Mouse (Mus musculus): ENCODE data around the gene Rpn1.
"Not testable (repeated sequence)": the region's sequence is repeated elsewhere in the genome, so short reads cannot be mapped to it uniquely, and the experiment has no call there.

The Rpn1 gene

GRCm38 (mm10) chr6:88119309-88119708, 35.0 kb downstream of the Rpn1 start:
- no peak for DNase-seq (ENCODE audit: low read depth, low spot score)

- no peak for DNase-seq (ENCODE audit: low read depth, low spot score)
Measured at GRCm38 (mm10) chr6:88120813-88121212, 36.5 kb downstream of the Rpn1 start.

- no peak for DNase-seq (ENCODE audit: low read depth, low spot score)
Measured at GRCm38 (mm10) chr6:88121781-88122180, 37.5 kb downstream of the Rpn1 start.

GRCm38 (mm10) chr6:88123150-88123857, 39.0 kb downstream of the Rpn1 start:
- DNase-seq (ENCODE audit: low read depth, low spot score), result peak; percentile 70

GRCm38 (mm10) chr6:88123858-88124261, 39.6 kb downstream of the Rpn1 start:
- peak; percentile 68 for DNase-seq (ENCODE audit: low read depth, low spot score)

GRCm38 (mm10) chr6:88124551-88124950, 40.3 kb downstream of the Rpn1 start:
- no peak for DNase-seq (ENCODE audit: low read depth, low spot score)

GRCm38 (mm10) chr6:88125815-88126214, 41.5 kb downstream of the Rpn1 start:
- DNase-seq (ENCODE audit: low read depth, low spot score), result not testable (repeated sequence)

- no peak for DNase-seq (ENCODE audit: low read depth, low spot score)
Measured at GRCm38 (mm10) chr6:88131521-88131920, 47.2 kb downstream of the Rpn1 start.

GRCm38 (mm10) chr6:88132051-88132450, 47.8 kb downstream of the Rpn1 start:
- no peak for DNase-seq (ENCODE audit: low read depth, low spot score)

- no peak for DNase-seq (ENCODE audit: low read depth, low spot score)
Measured at GRCm38 (mm10) chr6:88133061-88133460, 48.8 kb downstream of the Rpn1 start.

GRCm38 (mm10) chr6:88133878-88134277, 49.6 kb downstream of the Rpn1 start:
- DNase-seq (ENCODE audit: low read depth, low spot score), result no peak

GRCm38 (mm10) chr6:88136201-88136631, 51.9 kb downstream of the Rpn1 start:
- no peak for DNase-seq (ENCODE audit: low read depth, low spot score)

GRCm38 (mm10) chr6:88138485-88138884, 54.2 kb downstream of the Rpn1 start:
- DNase-seq (ENCODE audit: low read depth, low spot score), result no peak

GRCm38 (mm10) chr6:88140264-88140663, 56.0 kb downstream of the Rpn1 start:
- no peak for DNase-seq (ENCODE audit: low read depth, low spot score)

- no peak for DNase-seq (ENCODE audit: low read depth, low spot score)
Measured at GRCm38 (mm10) chr6:88145793-88146192, 61.5 kb downstream of the Rpn1 start.

GRCm38 (mm10) chr6:88146576-88146975, 62.3 kb downstream of the Rpn1 start:
- DNase-seq (ENCODE audit: low read depth, low spot score), result no peak

GRCm38 (mm10) chr6:88147411-88148003, 63.2 kb downstream of the Rpn1 start:
- DNase-seq (ENCODE audit: low read depth, low spot score), result no peak

GRCm38 (mm10) chr6:88151335-88151734, 67.1 kb downstream of the Rpn1 start:
- peak; percentile 20 for DNase-seq (ENCODE audit: low read depth, low spot score)

- no peak for DNase-seq (ENCODE audit: low read depth, low spot score)
Measured at GRCm38 (mm10) chr6:88152127-88152705, 67.9 kb downstream of the Rpn1 start.

GRCm38 (mm10) chr6:88152979-88153378, 68.7 kb downstream of the Rpn1 start:
- DNase-seq (ENCODE audit: low read depth, low spot score), result no peak
